Mouse (Mus musculus) hindbrain, embryonic 10.5 days (tissue): ENCODE data around the gene Csdc2. TPM values are rescaled to one million over a fixed set of nuclear protein-coding genes. Genes with fewer than 3 reads are reported as not detected.
A peak's percentile ranks its signal among the peaks of the same experiment; 100 is the strongest.

Experiments
- DNase-seq: peaks from one replicate; pipeline ENCODE4 v3.0.0-alpha.2; 2017; ENCODE audit warnings: low spot score
- H3K27ac ChIP-seq: fragments of 300-500 bp; sonication (generic); 2 replicates; pipeline ENCODE4 v1.5.1; 2016; ENCODE audit warnings: mild to moderate bottlenecking, moderate library complexity
- H3K27me3 ChIP-seq: fragments of 300-500 bp; sonication (generic); 2 replicates; pipeline ENCODE4 v1.6.1; 2016; ENCODE audit warnings: mild to moderate bottlenecking; ENCODE audit not compliant: poor library complexity, insufficient read depth, severe bottlenecking
- H3K36me3 ChIP-seq: fragments of 300-500 bp; sonication (generic); 2 replicates; pipeline ENCODE4 v1.6.1; 2016; ENCODE audit warnings: mild to moderate bottlenecking, moderate library complexity
- H3K4me1 ChIP-seq: fragments of 300-500 bp; sonication (generic); replicated peaks from 2 replicates; pipeline ENCODE4 v1.6.1; 2016; ENCODE audit warnings: mild to moderate bottlenecking
- H3K4me3 ChIP-seq: fragments of 300-500 bp; sonication (generic); 2 replicates; pipeline ENCODE4 v1.5.1; 2016; ENCODE audit warnings: mild to moderate bottlenecking, moderate library complexity
- H3K9me3 ChIP-seq: fragments of 300-500 bp; sonication (generic); 2 replicates; pipeline ENCODE4 v1.6.1; 2016; ENCODE audit warnings: mild to moderate bottlenecking, moderate library complexity
- WGBS: fragments of 180-500 bp; shearing (Covaris S2); methylation state at CpG from one replicate; pipeline ENCODE4 v1.1.7; 2016; 5-methylcytosine and 5-hydroxymethylcytosine counted together
- polyA plus RNA-seq: library from polyadenylated mRNA; unstranded; fragments of >200 nt; fragmentation: Nextera tagmentation; extraction: Ambion mirVana; gene quantifications from 2 replicates; pipeline ENCODE4 v1.2.1, GENCODE M21; 2016

Gene Csdc2
- polyA plus RNA-seq, 1 experiment from 2014 or later, result 33.7 TPM

- WGBS, result 44% methylated on average over 11 of the region's 11 CpGs
- no peak overlapping the region for H3K4me3 ChIP-seq
- 0 out of 2 replicates have a peak overlapping the region, but pooled peaks have one; percentile 3 for H3K27ac ChIP-seq
- peaks cover 21% of the 10 kb centered on the region for H3K4me1 ChIP-seq
- peaks cover 21% of the 10 kb centered on the region for H3K36me3 ChIP-seq
- DNase-seq, result peak; percentile 87
- H3K9me3 ChIP-seq, result no peaks in the 10 kb centered on the region
- H3K27me3 ChIP-seq, result no peaks in the 10 kb centered on the region
Observed at GRCm38 (mm10) chr15:81989371-81990062, 53.0 kb downstream of the Csdc2 start.

GRCm38 (mm10) chr15:81990549-81990948 lies 54.0 kb downstream of the Csdc2 start:
- H3K27me3 ChIP-seq, result no peaks in the 10 kb centered on the region
- H3K36me3 ChIP-seq, result peaks cover 31% of the 10 kb centered on the region
- WGBS, result 53% methylated on average over 7 of the region's 7 CpGs
- no peak overlapping the region for H3K27ac ChIP-seq
- peaks cover 11% of the 10 kb centered on the region for H3K4me1 ChIP-seq
- no peaks in the 10 kb centered on the region for H3K9me3 ChIP-seq
- no peak for DNase-seq
- no peak overlapping the region for H3K4me3 ChIP-seq

- peaks cover 66% of the 10 kb centered on the region for H3K36me3 ChIP-seq
- H3K4me3 ChIP-seq, result no peak overlapping the region
- DNase-seq, result no peak
- WGBS, result 87% methylated on average over 6 of the region's 6 CpGs
- no peaks in the 10 kb centered on the region for H3K9me3 ChIP-seq
- no peaks in the 10 kb centered on the region for H3K27me3 ChIP-seq
- H3K27ac ChIP-seq, result no peak overlapping the region
- peaks cover 6% of the 10 kb centered on the region; the same call in 1 of the 2 replicates for H3K4me1 ChIP-seq
Observed at GRCm38 (mm10) chr15:81993992-81994391, 57.4 kb downstream of the Csdc2 start.

Other genes starting within 250 kb of the Csdc2 start
- gene Chadl, start 239.5 kb upstream of the Csdc2 start, polyA plus RNA-seq, result 1.7 and 2.5 TPM in 2 replicates
- 37.9 and 40.8 TPM in 2 replicates for gene Zc3h7b, start 191.7 kb upstream of the Csdc2 start, polyA plus RNA-seq
- 166 and 178 TPM in 2 replicates for gene Rangap1, start 191.2 kb upstream of the Csdc2 start, polyA plus RNA-seq
- gene Tef, start 134.3 kb upstream of the Csdc2 start, polyA plus RNA-seq, result 16.4 and 19.4 TPM in 2 replicates
- 18.6 and 19.1 TPM in 2 replicates for gene Tob2, start 78.0 kb upstream of the Csdc2 start, polyA plus RNA-seq
- gene Phf5a, start 64.8 kb upstream of the Csdc2 start, polyA plus RNA-seq, result 212 and 249 TPM in 2 replicates
- 157 and 175 TPM in 2 replicates for gene Aco2, start 64.5 kb upstream of the Csdc2 start, polyA plus RNA-seq
- 84.8 and 86.3 TPM in 2 replicates for gene Polr3h, start 10.5 kb upstream of the Csdc2 start, polyA plus RNA-seq
- gene Pmm1, start 24.2 kb downstream of the Csdc2 start, polyA plus RNA-seq, result 37.3 and 39.0 TPM in 2 replicates
- not detected in 2 replicates for gene 1700029P11Rik, start 43.8 kb downstream of the Csdc2 start, polyA plus RNA-seq
- gene Xrcc6, start 51.1 kb downstream of the Csdc2 start, polyA plus RNA-seq, result 62.1 and 75.1 TPM in 2 replicates
- gene Desi1, start 97.1 kb downstream of the Csdc2 start, polyA plus RNA-seq, result 36.4 and 39.7 TPM in 2 replicates
- 276 and 351 TPM in 2 replicates for gene Snu13, start 110.8 kb downstream of the Csdc2 start, polyA plus RNA-seq
- gene 4930407I10Rik, start 122.4 kb downstream of the Csdc2 start, polyA plus RNA-seq, result not detected in 2 replicates
- 0.06 TPM in 1 of 2 replicates, not detected in the other for gene Mei1, start 133.2 kb downstream of the Csdc2 start, polyA plus RNA-seq
- 19.6 and 23.4 TPM in 2 replicates for gene Ccdc134, start 191.2 kb downstream of the Csdc2 start, polyA plus RNA-seq
- 211 and 242 TPM in 2 replicates for gene Srebf2, start 210.4 kb downstream of the Csdc2 start, polyA plus RNA-seq